Mouse (Mus musculus) heart, embryonic 14.5 days (tissue): ENCODE data around the gene Tha1. TPM values are rescaled to one million over a fixed set of nuclear protein-coding genes. Genes with fewer than 3 reads are reported as not detected.

ENCODE experiments used
- ATAC-seq: fragments of 200-750 bp; cut with Nextera tagmentation; 2 replicates; pipeline ENCODE4 v1.8.0; 2017; ENCODE audit warnings: low read depth, moderate TSS enrichment; ENCODE audit not compliant: insufficient number of reproducible peaks, insufficient read depth, low FRiP score
- H3K27ac ChIP-seq, 2 experiments: fragments of 200-500 bp in 1 of 2; fragments of 300-500 bp in 1 of 2; sonication (generic) in 1 of 2; replicated peaks in 1 of 2; 2 replicates each; pipeline ENCODE4 v1.5.1; 2012 to 2014; ENCODE audit warnings: low read depth in 2 of 2, low read length in 2 of 2, control low read depth in 1 of 2, mild to moderate bottlenecking in 1 of 2, mixed read lengths in 1 of 2; ENCODE audit not compliant: control insufficient read depth in 1 of 2, insufficient read depth in 1 of 2
- H3K27me3 ChIP-seq: fragments of 300-500 bp; sonication (generic); 2 replicates; pipeline ENCODE4 v1.6.1; 2014; ENCODE audit warnings: mild to moderate bottlenecking, low read length, control low read depth; ENCODE audit not compliant: control insufficient read depth, insufficient read depth
- H3K36me3 ChIP-seq: fragments of 300-500 bp; sonication (generic); 2 replicates; pipeline ENCODE4 v1.6.1; 2014; ENCODE audit warnings: mild to moderate bottlenecking, control low read depth, low read length, mixed read lengths; ENCODE audit not compliant: control insufficient read depth, insufficient read depth
- H3K4me1 ChIP-seq, 2 experiments: fragments of 200-500 bp in 1 of 2; fragments of 300-500 bp in 1 of 2; sonication (generic) in 1 of 2; 2 replicates each; pipeline ENCODE4 v1.6.1; 2012 to 2014; ENCODE audit warnings: low read length in 2 of 2, control low read depth in 1 of 2, mixed read lengths in 1 of 2; ENCODE audit not compliant: control insufficient read depth in 2 of 2, insufficient read depth in 2 of 2
- H3K4me2 ChIP-seq: fragments of 300-500 bp; sonication (generic); 2 replicates; pipeline ENCODE4 v1.6.1; 2014; ENCODE audit warnings: mild to moderate bottlenecking, low read length
- H3K4me3 ChIP-seq, 2 experiments: fragments of 200-500 bp in 1 of 2; fragments of 300-500 bp in 1 of 2; sonication (generic) in 1 of 2; 2 replicates each; pipeline ENCODE4 v1.5.1; 2012 to 2014; ENCODE audit warnings: low read length in 2 of 2, mild to moderate bottlenecking in 2 of 2, control low read depth in 1 of 2, low read depth in 1 of 2, moderate library complexity in 1 of 2; ENCODE audit not compliant: control insufficient read depth in 1 of 2, insufficient read depth in 1 of 2
- H3K9ac ChIP-seq: fragments of 300-500 bp; sonication (generic); 2 replicates; pipeline ENCODE4 v1.6.1; 2014; ENCODE audit warnings: mild to moderate bottlenecking, low read length
- H3K9me3 ChIP-seq: fragments of 300-500 bp; sonication (generic); 2 replicates; pipeline ENCODE4 v1.6.1; 2016; ENCODE audit warnings: low read length, control low read depth; ENCODE audit not compliant: control insufficient read depth
- WGBS: fragments of 180-500 bp; shearing (Covaris S2); extraction: QIAGEN DNeasy Blood & Tissue Kit; methylation state at CpG from one replicate; pipeline ENCODE4 v1.1.7; 2014; 5-methylcytosine and 5-hydroxymethylcytosine counted together
- polyA plus RNA-seq: library from polyadenylated mRNA; unstranded; fragments of >200 nt; fragmentation: Nextera tagmentation; extraction: Ambion mirVana; gene quantifications from 2 replicates; pipeline ENCODE4 v1.2.1, GENCODE M21; 2014

The Tha1 gene
- polyA plus RNA-seq, 1 experiment from 2014 or later = 4.9 TPM

DNA sequence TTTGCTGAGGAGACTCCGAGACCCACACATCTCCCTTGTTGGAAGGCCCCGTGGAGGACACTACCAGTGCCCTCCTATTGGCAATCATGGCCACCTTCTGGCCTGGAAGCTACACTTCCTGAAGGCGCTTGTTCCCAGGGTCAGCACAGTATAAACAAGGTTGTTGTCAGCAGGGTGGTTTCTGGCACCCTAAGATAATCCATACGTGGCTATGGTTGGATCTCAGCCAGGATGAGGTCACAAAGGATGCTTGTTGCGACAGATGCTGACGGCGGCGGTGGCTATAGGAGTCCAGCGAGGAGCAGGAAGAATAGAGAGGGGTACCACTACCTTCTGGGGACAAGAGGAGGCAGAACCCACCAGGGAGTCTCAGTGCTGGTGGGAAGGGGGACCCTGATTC is 42.9 kb downstream of the Tha1 start:
- Histone ChIP-seq H3K4me1 (peaks cover 52 to 54% of the 10 kb centered on the region in 2 experiments), H3K9ac (no peak overlapping the region; the same call in 1 of the 2 replicates), H3K4me3 (no peak overlapping the region), H3K9me3 (no peaks in the 10 kb centered on the region), H3K27ac (peak overlapping the region; percentile 90 to 97), H3K36me3 (no peaks in the 10 kb centered on the region), H3K4me2 (no peak overlapping the region), H3K27me3 (no peaks in the 10 kb centered on the region)
- WGBS = 47% methylated on average over 9 of the region's 9 CpGs
- no peak for ATAC-seq

DNA sequence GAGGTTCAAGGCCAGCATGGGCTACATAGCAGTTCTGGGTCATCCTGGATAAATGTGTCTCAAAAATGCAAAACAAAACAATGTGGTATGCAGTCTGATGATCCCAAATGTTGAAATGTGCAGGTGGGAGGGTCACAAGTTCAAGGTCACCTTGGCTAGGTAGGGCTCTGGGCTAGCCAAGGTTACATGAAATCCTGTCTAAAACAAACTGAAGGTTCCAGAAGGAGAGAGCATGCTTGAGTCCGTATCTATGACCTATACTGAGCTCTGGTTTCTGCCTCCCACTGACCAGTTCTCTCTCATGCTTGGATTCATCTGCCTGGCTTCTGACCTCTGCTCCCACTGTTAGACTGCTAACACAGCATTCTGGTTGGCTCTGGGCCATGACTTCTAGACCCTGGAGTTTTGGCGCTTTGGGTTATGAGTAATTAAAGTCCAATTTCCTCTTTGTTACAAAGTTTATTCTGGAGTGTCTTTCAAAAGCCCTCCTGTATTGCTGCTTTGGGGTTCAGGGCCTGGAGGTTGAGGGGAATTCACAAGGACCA is 43.5 kb downstream of the Tha1 start:
- H3K27me3 ChIP-seq = no peaks in the 10 kb centered on the region
- no peaks in the 10 kb centered on the region for H3K9me3 ChIP-seq
- peak overlapping the region; percentile 90 to 97 for H3K27ac ChIP-seq
- no peak overlapping the region for H3K4me3 ChIP-seq
- WGBS = 44% methylated on average over 2 of the region's 2 CpGs
- no peaks in the 10 kb centered on the region for H3K36me3 ChIP-seq
- peak overlapping the region; percentile 92; the same call in 1 of the 2 replicates for H3K4me2 ChIP-seq
- no peak for ATAC-seq
- peak overlapping the region; percentile 56 for H3K9ac ChIP-seq
- peaks cover 52 to 61% of the 10 kb centered on the region in 2 experiments for H3K4me1 ChIP-seq

DNA sequence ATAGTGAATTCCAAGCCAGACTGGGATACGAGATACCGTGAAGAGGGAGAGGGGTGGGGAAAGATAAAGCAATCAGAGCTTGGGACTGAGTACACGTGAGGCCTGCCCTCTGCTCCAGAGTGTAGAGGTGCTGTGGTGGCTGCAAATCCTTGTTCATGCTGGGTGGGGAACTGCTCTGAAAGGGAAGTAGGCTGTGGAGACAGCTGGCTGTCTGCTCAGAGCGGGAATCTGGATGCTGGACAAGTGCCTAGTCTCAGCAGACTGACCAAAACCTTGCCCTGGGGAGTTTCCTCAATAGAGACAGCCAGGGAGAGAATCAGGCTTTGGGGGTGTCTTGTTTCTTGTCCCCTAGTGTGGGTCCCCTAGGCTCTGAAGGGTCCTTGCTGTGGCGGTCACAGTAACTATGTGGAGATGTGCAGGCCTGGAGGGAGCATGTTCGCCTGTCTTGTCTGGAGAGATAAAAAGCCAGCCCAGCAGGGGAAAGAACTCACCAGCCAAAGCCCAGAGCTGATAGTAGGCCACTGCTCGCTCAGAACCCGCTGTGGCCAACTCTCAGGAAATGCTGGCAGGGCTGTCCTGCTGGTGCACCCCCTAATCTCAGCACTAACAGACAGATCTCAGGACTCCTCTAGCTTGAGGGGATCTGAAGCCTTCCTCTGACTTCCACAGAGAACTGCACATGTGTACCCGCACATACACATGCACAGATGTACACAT is 44.2 kb downstream of the Tha1 start:
- WGBS = 7% methylated on average over 9 of the region's 9 CpGs
- peak overlapping the region; percentile 56 for H3K9ac ChIP-seq
- H3K4me1 ChIP-seq = peaks cover 57 to 67% of the 10 kb centered on the region in 2 experiments
- no peaks in the 10 kb centered on the region for H3K27me3 ChIP-seq
- peak overlapping the region; percentile 92 for H3K4me2 ChIP-seq
- peak; percentile 32; the same call in 1 of the 2 replicates for ATAC-seq
- peaks cover 2% of the 10 kb centered on the region; the same call in 1 of the 2 replicates for H3K36me3 ChIP-seq
- H3K9me3 ChIP-seq = no peaks in the 10 kb centered on the region
- peak overlapping the region; percentile 90 to 97 for H3K27ac ChIP-seq
- no peak overlapping the region for H3K4me3 ChIP-seq

DNA sequence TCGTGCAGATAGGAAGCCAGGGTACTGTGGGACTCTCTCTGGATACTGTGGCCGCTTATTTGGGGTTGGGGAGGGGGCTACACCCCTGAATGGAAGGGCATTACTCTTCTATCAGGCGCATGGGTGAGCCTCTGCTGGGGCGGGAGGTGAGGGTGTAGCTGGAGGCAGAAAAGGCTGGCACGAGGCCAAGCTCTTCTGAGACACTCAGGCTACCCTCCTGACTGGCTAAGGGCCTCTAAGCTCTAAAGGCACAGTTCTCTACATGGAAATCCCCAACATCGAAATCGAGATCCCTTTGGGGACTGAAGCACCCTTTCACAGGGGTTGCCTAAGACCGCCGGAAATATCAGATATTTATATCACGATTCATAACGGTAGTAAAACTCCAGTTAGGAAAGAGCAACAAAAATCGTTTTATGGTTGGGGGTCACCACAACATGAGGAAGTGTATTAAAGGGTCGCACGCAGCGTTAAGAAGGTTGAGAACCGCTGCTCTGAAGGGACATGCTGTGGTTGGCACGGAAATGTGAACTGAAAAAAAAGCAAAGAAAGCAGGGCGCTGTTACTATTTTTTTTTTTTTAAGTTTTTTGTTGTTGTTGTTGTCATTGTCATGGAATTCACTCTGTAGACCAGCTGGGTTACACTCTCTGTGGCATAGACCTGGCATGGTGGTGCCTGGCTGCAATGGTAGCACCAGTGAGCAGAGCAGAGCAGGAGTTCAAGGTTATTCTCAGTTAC is 45.0 kb downstream of the Tha1 start:
- Histone ChIP-seq H3K27ac (peak overlapping the region; percentile 90 to 97), H3K9ac (peak overlapping the region; percentile 86), H3K27me3 (no peaks in the 10 kb centered on the region), H3K9me3 (no peaks in the 10 kb centered on the region), H3K4me1 (peaks cover 61 to 74% of the 10 kb centered on the region in 2 experiments), H3K36me3 (peaks cover 9% of the 10 kb centered on the region), H3K4me3 (peak overlapping the region; percentile 1 to 10; a peak in 2 of 4 replicates), H3K4me2 (peak overlapping the region; percentile 92)
- ATAC-seq = no peak
- 39% methylated on average over 18 of the region's 18 CpGs for WGBS

DNA sequence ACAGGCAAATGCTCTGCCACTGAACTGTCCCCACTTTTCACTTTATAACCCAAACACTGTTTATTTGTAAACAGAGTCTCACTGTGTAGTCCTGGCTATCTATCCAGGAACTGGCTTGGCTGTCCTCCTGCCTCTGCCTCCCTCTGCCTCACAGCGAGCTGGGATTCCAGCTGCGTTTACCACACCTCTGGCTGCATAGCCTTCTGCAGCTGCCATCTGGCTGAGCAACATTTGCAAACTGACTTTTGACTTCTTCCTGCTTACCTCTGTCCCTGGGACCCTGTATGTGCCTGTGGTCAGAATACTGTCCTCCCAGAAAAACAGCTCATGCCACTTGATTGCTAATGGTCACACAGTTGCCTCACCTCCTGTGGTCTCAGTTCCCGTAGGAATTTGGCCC is 45.9 kb downstream of the Tha1 start:
- H3K9ac ChIP-seq = peak overlapping the region; percentile 86
- 51% methylated on average over 3 of the region's 3 CpGs for WGBS

DNA sequence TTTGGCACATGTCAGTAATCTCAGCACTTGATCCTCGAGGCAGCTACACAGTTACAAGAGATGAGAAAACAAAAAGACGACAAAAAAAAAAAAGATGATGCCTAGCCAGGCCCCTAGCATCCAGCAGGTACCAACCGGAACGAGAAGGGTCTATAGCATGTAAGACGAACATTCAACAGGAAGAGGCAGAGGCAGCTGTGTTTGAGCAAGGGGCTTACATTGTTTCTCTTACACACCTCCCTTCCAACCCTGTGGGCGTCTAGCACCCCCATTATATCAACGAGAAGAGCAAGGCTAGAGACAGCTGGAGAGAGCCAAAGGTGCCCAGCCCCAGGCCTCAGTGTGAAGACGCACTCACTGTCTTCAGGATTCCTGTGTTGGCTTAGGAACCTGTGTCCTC is 46.4 kb downstream of the Tha1 start:
- H3K27me3 ChIP-seq = no peaks in the 10 kb centered on the region
- ATAC-seq = no peak
- 55% methylated on average over 8 of the region's 8 CpGs for WGBS
- no peaks in the 10 kb centered on the region for H3K9me3 ChIP-seq
- peak overlapping the region in 1 of 2 experiments; percentile 97; a peak in 2 of 4 replicates for H3K27ac ChIP-seq
- peaks cover 21% of the 10 kb centered on the region for H3K36me3 ChIP-seq
- no peak overlapping the region for H3K4me3 ChIP-seq
- H3K9ac ChIP-seq = peak overlapping the region; percentile 86
- peak overlapping the region; percentile 92 for H3K4me2 ChIP-seq
- H3K4me1 ChIP-seq = peaks cover 63 to 88% of the 10 kb centered on the region in 2 experiments

More for the DNA sequence above, 45.9 kb downstream of the Tha1 start:
- ATAC-seq = no peak
- Histone ChIP-seq H3K27ac (peak overlapping the region; percentile 90 to 97; a peak in 3 of 4 replicates), H3K27me3 (no peaks in the 10 kb centered on the region), H3K4me3 (0 out of 4 replicates have a peak overlapping the region, but pooled peaks of 1 of the 2 experiments have one; percentile 10), H3K9me3 (no peaks in the 10 kb centered on the region), H3K36me3 (peaks cover 16% of the 10 kb centered on the region), H3K4me1 (peaks cover 68 to 84% of the 10 kb centered on the region in 2 experiments), H3K4me2 (peak overlapping the region; percentile 92)

DNA sequence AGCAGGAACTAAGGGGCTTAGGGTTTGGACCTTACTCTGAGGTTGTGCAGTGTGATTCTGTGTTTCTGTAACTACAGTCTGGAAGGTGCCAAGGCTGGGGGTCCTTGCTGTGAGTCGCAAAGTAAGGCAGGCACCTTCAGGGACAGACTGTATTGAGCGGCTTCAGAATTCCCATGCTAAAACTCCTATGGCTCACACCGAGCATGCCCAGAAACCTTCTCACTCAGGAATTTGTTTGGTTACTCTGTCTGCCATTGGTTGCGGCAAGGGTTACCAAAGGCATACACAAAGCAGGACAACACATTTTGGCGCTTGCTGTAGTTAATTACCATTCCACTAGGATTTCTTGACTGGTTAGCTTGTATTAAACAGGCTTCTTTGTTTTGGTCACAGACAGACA is 47.1 kb downstream of the Tha1 start:
- no peak for ATAC-seq
- Histone ChIP-seq H3K4me1 (peaks cover 63 to 90% of the 10 kb centered on the region in 2 experiments), H3K4me3 (peak overlapping the region; percentile 56 to 71), H3K36me3 (peaks cover 29% of the 10 kb centered on the region), H3K27me3 (no peaks in the 10 kb centered on the region), H3K27ac (peak overlapping the region; percentile 83 to 97), H3K9me3 (no peaks in the 10 kb centered on the region), H3K9ac (peak overlapping the region; percentile 86), H3K4me2 (peak overlapping the region; percentile 92)
- WGBS = 10% methylated on average over 5 of the region's 5 CpGs
